Mouse (Mus musculus) gastrocnemius, adult 8-10 months (tissue): Measurements from ENCODE around the gene Qprt. TPM values are rescaled to one million over a fixed set of nuclear protein-coding genes. Genes with fewer than 3 reads are reported as not detected.

Experiments
- DNase-seq, 2 experiments: peaks; one replicate each; pipeline ENCODE4 v3.0.0; 2022; ENCODE audit warnings: low spot score in 2 of 2
- total RNA-seq, 4 experiments: library from RNA; stranded (reverse); gene quantifications; 2 replicates each; pipeline ENCODE4 v1.2.4; 2022

Qprt gene
- total RNA-seq, 4 experiments from 2014 or later = 0.18 to 0.29 (median 0.27) TPM; not detected in 1

- no peak for DNase-seq
Observed at GRCm38 (mm10) chr7:127134821-127135447, 12.9 kb upstream of the Qprt start.

DNA sequence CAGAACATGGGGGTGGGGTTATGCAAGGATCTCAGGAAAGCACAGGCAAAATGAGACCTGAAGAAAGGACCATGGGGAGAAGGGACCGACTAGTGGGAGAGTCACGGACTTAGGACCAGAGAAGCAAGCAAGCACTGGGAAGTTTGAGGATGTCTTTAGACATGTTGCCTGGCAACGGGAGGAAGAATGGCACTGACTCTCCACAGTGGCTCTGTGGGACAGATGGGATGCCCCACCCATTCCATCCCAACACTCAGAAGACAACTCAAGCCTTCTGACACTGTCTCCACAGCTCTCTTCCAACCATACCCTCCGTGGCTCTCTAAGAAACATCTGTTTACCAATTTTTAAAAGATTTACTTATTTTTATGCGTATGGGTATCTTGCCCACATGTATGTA lies 11.1 kb upstream of the Qprt start:
- no peak for DNase-seq

- no peak for DNase-seq
Observed at GRCm38 (mm10) chr7:127129638-127130037, 7.6 kb upstream of the Qprt start.

DNA sequence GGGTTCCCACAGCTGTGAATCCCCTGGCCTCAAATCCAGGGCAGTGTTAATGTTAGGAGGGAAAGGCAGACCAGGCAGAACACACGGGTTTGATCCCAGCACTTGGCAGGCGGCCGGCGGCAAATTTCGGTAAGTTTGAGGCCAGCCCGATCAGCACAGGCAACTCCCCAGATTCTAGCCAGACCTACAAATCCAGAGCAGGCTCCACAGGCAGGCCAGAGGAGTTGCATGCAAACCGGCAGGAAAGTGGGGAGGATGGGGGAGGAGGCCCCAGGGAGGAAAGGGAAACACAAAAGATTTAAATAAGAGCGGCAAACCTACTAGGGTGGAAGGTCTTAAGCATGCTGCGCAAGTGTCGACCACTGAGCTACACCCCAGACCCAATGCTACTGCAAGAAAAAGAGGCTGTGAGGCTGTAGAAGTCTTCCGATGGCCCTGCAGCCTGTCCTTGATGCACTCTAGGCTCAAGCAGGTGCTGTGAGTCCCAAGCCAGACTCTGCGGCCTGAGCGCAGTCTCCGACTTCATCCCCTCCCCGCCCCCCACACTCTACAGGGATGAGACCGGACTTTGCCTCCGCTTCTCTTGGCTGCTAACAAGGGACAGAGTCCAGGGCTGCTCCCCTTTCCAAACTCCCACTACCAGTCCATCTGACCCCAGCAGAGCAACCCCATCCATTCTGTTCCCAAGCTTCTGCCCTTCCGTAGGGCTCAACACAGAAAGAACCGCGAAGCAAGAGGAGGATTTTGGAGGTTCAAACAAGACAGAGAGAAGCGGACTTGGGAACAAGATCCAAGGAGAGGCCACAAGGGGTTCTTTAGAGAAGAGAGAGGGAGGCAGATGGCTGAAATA lies 740 bp downstream of the Qprt start:
- no peak for DNase-seq

DNA sequence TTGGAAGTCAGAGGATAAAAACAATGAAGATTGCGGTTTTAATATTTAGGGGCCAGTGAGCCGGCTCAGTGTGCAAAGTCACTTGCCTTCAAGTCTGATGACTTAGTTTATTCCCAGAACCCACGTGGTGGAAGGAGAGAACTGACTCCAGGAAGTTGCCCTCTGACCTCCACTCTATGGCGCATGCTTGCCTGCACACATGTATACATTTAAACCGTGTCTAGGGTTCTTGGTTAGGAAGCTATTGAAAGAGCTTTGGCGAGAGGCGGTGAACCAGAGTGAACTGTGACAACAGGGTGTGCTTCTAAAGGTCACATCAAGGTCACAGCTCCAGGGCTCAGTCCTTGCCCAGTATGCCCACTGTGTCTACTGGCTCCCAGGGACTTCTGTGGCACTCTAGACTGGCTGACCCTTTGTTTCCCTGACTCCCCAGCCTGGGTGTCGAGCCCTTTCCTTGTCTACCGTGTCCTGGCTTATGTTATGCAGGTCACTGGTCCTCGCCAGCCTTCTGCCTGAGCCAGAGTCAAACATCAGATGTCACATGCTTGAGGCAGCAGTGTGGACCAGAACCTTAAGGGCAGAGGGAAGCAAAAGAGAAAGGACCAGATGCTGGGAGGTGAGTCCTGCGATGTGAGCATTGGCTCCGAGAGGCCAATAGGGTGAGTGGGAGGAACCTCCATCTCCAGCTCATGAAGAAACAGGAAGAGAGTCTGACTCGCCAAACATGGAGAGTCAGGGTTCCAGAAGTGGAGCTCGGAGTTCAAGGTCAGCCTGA lies 3.2 kb downstream of the Qprt start:
- DNase-seq = no peak

- DNase-seq = peak; percentile 10 to 36
Observed at GRCm38 (mm10) chr7:127117948-127118347, 4.1 kb downstream of the Qprt start.

DNA sequence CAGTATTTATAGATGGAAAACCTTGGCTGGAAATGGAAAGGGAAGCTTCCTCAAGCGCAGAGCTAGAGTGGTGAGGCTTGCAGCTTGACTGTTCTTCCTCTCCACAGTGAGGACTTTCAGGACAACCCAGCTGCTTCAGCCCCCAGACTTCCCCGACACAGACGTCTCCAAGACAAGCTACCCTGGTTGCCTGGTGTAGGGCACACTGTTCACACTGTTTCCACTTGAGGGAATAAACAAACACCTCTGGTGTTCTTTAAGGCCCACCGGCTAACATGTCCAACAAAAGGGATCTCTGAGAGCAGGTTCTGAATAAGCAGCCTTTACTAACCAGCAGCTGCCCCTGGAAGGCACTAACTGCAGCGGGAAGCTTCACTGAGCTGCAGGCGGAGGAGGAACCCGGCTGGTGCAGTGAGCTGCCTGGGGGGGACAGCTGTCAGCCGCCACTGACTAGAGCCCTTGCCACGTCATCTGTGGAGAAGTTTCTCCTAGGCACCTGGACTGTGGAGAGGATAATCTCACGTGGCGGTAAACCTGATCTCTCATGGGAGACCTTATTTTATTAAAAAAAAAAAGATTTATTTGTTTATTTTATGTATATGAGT lies 5.6 kb downstream of the Qprt start:
- no peak for DNase-seq

- DNase-seq = no peak
Observed at GRCm38 (mm10) chr7:127114920-127115319, 7.1 kb downstream of the Qprt start.

DNA sequence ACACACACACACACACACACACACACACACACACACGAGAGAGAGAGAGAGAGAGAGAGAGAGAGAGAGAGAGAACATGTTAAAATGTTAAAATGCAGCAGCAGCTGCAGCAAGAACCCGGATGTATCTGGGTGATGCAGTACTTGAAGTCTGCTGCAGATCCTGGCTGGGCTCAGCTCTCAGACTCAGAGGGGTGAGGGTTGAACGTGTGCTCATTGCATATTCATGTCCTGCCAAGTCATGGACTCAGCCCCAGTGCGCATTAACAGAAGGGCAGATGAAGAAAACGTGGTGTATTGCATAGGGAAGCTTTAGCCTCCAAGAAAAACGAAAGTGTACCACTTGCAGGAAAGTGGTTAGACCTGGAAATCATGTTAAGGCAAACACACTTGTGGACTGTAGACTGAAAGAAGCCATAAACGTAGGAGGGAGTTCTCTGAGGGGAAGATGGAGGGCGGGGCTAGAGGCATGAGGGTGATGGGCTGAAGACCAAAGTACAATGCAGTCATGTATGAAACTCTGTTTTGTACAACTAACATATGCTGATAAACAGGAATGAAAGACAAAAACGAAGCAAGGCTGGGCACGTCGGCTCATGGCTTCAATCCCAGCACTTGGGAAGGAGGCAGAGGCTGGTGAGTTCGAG lies 8.3 kb downstream of the Qprt start:
- no peak for DNase-seq

DNA sequence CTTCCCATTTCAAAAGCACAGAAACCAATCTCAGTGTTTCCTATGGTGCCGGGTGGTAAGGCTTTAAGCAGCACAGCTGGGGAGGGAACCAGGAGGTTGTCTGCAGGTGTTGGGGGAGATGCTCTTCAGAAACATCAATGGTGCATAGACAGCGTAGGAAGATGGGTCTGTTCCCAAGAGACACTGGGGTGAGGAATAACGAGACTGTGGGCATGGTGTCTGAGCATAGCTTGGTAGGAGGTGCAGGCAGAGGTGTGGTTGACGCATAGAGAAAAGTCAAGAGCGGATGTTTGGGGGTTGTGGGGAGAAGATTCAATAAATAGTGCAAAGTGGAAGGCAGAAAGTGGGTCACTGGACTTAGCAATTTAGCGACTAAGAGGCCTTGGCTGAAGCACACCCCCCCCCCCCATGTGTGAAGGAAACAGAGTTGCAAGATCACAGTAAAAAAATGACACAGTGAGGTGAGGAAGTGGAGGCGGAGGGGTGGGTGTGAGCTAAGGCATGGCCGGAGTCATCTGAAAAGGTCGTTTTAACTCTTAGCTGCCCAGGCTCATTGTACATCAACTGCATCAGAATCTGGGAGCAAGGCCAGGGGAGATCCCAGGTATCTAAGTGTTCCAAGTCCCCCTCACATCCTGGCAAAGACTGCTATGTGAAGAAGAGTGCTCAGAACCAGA lies 9.0 kb downstream of the Qprt start:
- no peak for DNase-seq

DNA sequence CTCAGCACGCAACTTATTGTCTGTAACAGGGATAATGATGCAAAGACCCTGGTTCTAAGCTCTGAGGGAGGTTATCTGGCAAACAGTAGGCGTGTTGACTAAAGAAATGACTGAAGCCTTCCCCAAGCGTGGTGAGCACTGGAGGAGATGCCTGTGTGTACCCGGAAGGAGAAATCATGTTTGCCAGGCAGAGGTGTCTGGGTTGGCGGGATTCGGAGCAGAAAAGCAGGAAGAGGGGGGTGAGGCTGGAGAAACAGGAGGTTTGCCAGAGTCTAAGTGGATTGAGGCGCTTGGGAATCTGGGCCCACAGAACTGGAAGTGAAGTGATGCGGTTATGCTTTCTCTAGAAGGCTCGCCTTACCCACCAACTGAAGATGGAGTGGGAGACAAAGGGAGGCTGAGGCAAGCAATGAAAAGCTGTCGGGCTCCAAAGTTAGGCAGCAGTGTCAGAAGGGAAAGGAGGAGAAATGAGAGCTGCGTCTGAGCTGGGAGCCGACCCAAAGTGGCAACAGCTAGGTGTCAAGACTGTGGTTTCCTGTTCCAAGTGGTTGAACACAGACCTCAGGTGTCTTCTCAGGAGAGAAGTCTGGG lies 9.7 kb downstream of the Qprt start:
- no peak for DNase-seq

DNA sequence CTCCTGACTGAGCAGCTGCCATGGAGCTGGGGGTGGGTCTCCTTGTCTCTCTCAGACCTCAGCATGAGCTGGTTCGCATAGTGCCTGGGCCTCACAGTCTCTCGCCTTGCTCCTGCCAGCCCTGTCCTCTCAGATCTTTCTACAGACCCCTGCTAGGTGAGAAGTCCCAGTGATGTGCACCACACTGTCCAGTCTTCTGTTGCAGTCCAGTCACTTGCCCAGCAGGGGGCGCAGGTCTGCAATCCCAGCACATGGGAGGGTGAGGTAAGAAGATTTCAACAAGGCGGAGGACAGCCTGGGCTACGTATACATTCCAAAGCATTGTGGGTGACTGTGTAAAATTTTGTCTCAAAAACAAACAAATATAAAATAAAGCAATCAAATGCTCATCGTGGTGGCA lies 10.6 kb downstream of the Qprt start:
- DNase-seq = peak; percentile 24 to 25

GRCm38 (mm10) chr7:127110239-127111007 lies 11.6 kb downstream of the Qprt start:
- DNase-seq = peak in 1 of 2 experiments; percentile 41

DNA sequence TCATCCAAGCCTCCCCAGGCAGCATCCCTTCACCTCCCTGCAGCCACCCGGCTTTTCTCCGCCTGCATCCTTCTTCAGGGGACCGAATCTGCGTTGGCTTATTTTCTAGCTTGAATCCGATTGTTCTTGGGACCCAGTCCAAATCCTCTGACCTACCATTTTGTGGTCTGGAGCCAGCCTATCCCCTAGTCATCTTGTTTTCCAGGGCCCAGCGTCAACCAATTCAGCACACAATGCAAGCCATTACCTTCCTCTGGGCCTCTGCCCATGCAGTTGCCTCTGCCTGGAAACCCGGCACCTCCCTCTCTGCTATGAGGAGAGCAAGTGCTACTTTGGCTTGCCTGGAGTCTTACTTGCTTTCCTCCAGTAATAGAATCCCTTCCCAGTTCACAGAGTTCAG lies 16.5 kb downstream of the Qprt start:
- no peak for DNase-seq

GRCm38 (mm10) chr7:127104560-127105332 lies 17.3 kb downstream of the Qprt start:
- DNase-seq = peak; percentile 18 to 31

- DNase-seq = no peak
Observed at GRCm38 (mm10) chr7:127103960-127104359, 18.1 kb downstream of the Qprt start.

- DNase-seq = no peak
Observed at GRCm38 (mm10) chr7:127102148-127102547, 19.9 kb downstream of the Qprt start.

GRCm38 (mm10) chr7:127101451-127102016 lies 20.5 kb downstream of the Qprt start:
- DNase-seq = no peak
